Mouse (Mus musculus): ENCODE data around the gene Tamm41.

The Tamm41 gene

GRCm38 (mm10) chr6:115037103-115038094 lies at the start of gene Tamm41:
Gene Tamm41, minus strand, starts transcription at chr6:115037876.
- peak; percentile 86 for DNase-seq (ENCODE audit: low spot score)

GRCm38 (mm10) chr6:115085274-115085841 lies 47.7 kb upstream of the Tamm41 start:
- no peak for DNase-seq (ENCODE audit: low spot score)

DNA sequence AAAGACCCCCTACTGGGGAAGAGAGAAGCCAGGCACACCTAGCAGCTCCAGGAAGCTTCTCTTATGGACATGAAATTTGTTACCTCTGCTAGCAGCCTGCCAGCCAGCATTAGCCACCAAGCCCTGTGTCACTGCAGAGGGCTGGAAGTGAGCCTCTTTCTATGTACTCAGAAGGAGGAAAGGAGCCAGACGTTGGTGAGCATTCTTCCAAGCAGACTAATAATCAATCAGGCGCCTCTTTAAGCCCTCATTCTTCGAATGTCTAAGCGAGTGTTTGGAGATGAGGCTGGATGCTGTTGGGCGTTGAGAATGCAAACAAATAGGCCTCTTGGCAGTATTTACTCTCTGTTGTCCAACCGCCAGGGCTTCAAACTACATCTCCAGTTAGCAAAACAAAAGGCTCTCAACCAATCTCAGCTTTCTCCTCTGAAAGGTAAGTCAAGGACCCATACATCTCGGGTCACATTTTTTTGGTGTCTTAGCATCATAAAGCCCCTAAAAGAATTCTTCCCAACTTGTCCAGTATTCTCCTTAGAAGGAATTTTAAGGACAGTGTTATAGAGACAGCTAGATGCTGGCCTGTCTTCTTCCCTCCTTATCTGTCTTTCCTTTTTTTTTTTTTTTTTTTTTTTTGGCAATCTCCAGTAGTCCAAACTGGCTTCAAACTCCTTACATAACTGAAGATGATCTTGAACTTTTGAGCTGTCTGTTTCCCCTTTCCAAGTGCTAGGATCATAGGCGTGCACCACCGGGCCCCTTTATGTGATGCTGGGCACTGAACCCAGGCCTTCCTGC lies 39.3 kb upstream of the Tamm41 start:
- DNase-seq (ENCODE audit: low spot score): no peak

GRCm38 (mm10) chr6:115072024-115072423 lies 34.3 kb upstream of the Tamm41 start:
- no peak for DNase-seq (ENCODE audit: low spot score)

DNA sequence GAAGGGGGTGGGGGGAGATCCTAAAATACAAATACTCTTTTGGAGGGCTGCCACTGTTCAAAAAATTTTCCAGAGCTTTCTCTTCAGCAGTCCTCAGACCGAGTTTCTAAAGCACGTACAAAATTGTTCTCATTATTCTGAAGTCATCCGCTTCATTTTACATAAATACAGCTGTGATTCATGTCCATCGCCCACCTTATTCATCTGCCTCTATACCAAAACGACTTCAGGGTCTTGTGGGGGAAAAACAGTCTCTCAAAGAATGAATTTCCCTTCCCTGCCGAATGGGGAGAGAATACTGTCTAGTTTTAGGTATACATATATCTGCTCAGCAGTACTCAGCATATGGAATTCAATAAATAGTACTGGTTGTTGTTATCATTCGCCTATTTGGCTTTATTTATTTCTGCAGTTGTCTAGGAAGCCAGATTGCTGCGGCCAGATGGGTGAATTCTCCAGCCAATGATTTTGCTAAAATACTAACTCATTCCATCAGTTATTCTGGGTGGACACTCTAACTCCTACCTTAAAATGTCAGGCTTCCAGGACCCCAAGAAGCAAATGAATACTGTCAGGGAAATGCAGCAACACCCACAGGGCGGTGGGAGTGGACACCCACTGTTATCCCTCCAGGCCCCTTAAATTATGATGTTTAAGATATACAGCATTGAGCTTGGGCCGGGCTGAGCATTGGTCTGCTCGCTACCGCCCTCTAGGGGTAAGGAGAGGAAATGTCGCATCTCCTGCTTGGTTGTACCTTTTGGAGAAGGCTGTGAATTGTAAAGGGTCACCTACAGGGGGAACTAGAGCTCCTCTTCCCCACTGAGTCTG lies 27.9 kb upstream of the Tamm41 start:
- DNase-seq (ENCODE audit: low spot score): peak; percentile 43

GRCm38 (mm10) chr6:115062605-115063350 lies 25.1 kb upstream of the Tamm41 start:
- no peak for DNase-seq (ENCODE audit: low spot score)

DNA sequence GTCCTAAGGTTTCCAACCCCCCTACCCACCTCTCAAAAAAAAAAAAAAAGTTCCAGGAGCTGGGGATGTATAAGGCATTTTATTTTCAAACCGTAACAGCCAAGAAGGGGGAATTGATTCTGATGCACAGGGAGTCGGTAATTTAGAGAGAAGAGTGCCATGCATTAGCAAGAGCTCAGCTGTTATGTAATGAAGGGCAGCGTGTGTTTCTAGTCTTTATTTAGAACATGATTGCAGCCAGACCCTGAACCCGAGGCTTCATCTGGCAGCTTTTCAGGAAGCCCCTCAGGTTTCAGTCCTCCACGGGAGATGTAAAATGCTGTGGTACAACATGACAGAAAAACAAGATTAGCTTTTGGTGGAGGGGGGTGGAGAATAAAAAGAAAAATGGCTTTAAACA lies 21.6 kb upstream of the Tamm41 start:
- DNase-seq (ENCODE audit: low spot score): no peak

- DNase-seq (ENCODE audit: low spot score): no peak
Measured at GRCm38 (mm10) chr6:115056699-115057098, 19.0 kb upstream of the Tamm41 start.

DNA sequence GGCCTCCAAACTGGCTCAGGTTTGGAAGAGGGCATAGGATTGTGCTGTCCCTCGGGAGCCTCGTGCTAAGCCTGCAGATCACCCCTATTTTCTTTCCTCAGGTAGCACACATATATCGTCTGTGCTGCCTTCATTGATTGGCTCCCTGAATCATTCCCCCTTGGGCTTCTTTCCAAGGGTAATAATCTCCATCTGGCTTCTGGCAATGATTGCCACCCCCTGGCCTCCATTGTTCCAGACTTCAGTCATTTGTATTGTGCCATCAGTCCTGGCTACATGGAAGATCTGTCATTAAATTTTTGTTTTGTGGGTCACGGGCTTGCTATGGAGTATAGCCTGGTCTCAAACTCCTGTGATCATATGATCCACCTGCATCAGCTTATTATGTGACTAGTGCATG lies 17.8 kb upstream of the Tamm41 start:
- DNase-seq (ENCODE audit: low spot score): no peak

DNA sequence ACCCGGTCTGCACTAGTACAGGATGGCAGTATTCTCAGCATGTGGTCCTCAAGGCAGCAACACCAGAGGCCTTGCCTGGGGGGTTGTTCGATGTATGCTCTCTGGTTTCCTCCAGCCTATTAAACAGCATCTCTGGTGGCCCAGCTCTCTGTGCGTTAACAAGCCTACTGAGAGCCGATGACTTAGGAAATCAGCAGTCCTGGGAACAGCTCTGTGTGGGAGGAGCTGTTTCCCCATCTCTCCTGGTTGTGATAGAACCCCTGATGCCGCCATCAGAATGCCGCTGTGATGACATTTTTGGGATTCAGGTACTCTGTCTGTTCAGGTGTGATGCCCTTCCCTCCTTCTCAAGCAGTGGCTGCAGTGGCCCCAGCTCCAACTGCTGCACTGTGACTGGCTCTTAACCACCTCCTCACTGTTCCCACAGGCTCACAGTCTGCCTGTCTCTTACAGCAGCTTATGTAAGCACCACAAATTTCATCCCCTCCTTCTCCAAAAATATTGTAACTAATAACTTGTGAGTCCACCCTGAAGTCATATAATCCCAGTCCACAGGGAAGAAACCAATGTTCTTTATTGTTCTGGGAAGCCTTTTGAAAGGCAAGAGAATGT lies 14.0 kb upstream of the Tamm41 start:
- DNase-seq (ENCODE audit: low spot score): no peak

GRCm38 (mm10) chr6:115049015-115049414 lies 11.3 kb upstream of the Tamm41 start:
- DNase-seq (ENCODE audit: low spot score): no peak

GRCm38 (mm10) chr6:115047816-115048215 lies 10.1 kb upstream of the Tamm41 start:
- no peak for DNase-seq (ENCODE audit: low spot score)

DNA sequence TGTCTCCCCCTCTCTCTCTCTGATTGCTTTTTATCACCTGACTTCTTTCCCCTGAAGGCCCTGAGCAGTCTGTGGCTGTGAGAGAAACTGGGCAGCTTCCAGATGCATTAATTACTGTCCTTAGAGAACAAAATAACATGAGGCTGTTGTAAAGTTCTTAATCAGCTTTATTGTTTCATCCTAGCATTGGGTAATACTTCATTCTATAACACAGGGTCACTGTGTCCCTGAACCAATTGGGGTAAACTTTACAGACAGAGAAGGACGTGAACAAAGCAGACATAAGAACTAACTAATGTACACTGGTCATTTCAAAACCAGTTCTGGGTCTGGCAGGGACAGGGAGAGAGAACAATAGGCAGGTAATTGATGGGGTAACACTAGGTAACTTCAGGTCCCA lies 8.4 kb upstream of the Tamm41 start:
- DNase-seq (ENCODE audit: low spot score): no peak

DNA sequence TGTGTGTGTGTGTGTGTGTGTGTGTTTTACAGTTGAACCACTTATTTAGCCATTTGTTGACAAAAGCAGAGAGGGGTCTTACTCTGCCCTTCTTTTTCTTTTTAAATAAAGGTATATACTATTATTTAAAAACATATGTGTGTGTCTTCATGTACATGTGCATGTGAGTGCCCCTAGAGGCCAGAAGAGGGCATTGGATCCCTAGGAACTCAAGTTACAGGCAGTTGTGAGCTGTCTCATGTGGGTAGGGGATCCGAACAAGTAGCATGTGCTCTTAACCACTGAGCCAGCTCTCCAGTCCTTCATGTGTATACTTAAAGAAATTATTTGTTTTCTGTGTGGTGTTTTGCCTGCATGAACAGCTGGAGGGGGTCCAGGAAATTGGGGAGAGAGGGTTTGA lies 7.0 kb upstream of the Tamm41 start:
- no peak for DNase-seq (ENCODE audit: low spot score)

- no peak for DNase-seq (ENCODE audit: low spot score)
Measured at GRCm38 (mm10) chr6:115043657-115044500, 6.2 kb upstream of the Tamm41 start.

- no peak for DNase-seq (ENCODE audit: low spot score)
Measured at GRCm38 (mm10) chr6:115042609-115043008, 4.9 kb upstream of the Tamm41 start.

DNA sequence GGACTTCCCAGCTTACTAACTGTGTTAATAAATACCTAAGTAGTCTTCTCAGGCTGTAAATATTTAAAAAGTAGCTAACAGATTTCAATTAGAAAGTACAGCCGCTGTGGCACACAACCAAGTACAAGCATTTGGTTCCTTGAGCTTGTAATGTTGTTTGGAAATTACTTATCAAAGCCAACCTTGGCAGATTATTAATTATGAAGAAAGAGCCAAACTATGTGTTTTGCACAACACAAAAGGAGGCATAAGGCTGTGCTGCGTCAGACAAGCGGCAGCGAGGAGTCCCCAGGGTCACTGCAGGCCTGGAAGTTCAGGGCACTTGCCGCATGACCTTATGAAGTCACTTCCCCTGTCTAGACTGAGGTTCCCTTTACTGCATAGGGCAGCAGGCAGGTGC lies 4.2 kb downstream of the Tamm41 start:
- DNase-seq (ENCODE audit: low spot score): no peak

DNA sequence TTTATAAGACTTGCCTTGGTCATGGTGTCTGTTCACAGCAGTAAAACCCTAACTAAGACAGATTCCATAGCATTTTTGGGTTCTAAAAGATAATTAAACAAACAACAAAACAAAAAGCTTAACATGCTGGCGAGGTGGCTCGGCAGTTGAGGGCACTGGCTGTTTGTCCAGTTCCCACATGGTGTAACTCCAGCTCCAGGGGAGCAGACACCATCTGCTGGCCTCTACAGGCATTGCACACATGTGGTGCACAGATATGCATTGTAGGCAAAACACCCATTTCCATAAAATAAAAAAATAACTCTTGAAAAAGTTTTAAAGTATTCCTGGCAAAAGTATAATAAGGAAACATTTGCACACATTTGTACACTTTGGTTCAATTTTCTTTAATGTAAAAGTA lies 7.6 kb downstream of the Tamm41 start:
- DNase-seq (ENCODE audit: low spot score): no peak

GRCm38 (mm10) chr6:115029248-115029647 lies 8.4 kb downstream of the Tamm41 start:
- no peak for DNase-seq (ENCODE audit: low spot score)

All from T-cell, adult 2 months (primary cell).